In genomic region chr17:43868808-43869207, GRCm38 (mm10) we compare ENCODE assay signal across 17 mouse cellular contexts.
A peak's percentile ranks its signal among the peaks of the same experiment; 100 is the strongest.
DNase-seq lines count a peak whose midpoint lies in the region; ATAC-seq and TF ChIP-seq lines count a peak whose summit lies in the region.
"Had no signal": no experiment of that assay in that cellular context is flagged by ENCODE, and none has a peak within 500 bp of the region (broad histone marks: within the 10 kb centered on the region; RNA-seq: fewer than 3 reads in every experiment).

No protein-coding gene starts in this region.

- no peaks in the 10 kb centered on the region for H3K9me3 ChIP-seq in liver, embryonic 11.5 days (ENCODE audit: control insufficient read depth, low read length)
- H3K9me3 ChIP-seq in stomach, postnatal 0 days (ENCODE audit: control insufficient read depth, low read length) = no peaks in the 10 kb centered on the region
- H3K9me3 ChIP-seq: embryonic facial prominence, embryonic 15.5 days; midbrain, embryonic 10.5 days had no signal

- H3K9ac ChIP-seq in liver, adult 2 months (ENCODE audit: low read depth, low read length) = no peak overlapping the region
- H3K9ac ChIP-seq in liver, embryonic 11.5 days (ENCODE audit: low read depth, low read length) = no peak overlapping the region
- no peak overlapping the region for H3K9ac ChIP-seq in stomach, postnatal 0 days (ENCODE audit: low read length)
- H3K9ac ChIP-seq: embryonic facial prominence, embryonic 15.5 days had no signal

- H3K27ac ChIP-seq in liver, adult 2 months (replicated peaks; ENCODE audit: insufficient read depth, low read depth, low read length) = no peak overlapping the region
- H3K27ac ChIP-seq in liver, embryonic 11.5 days (ENCODE audit: low read depth, low read length) = no peak overlapping the region
- no peak overlapping the region for H3K27ac ChIP-seq in thymus, adult 2 months (ENCODE audit: control insufficient read depth, insufficient read depth, low read length)
- no peak overlapping the region for H3K27ac ChIP-seq in stomach, postnatal 0 days (replicated peaks)
- H3K27ac ChIP-seq: embryonic facial prominence, embryonic 15.5 days; midbrain, embryonic 10.5 days had no signal

- no peaks in the 10 kb centered on the region for H3K4me1 ChIP-seq in liver, adult 2 months (ENCODE audit: control insufficient read depth, insufficient read depth, low read length)
- no peaks in the 10 kb centered on the region for H3K4me1 ChIP-seq in liver, embryonic 11.5 days (replicated peaks; ENCODE audit: control insufficient read depth, insufficient read depth, low read length)
- no peaks in the 10 kb centered on the region for H3K4me1 ChIP-seq in thymus, adult 2 months (replicated peaks; ENCODE audit: control insufficient read depth, insufficient read depth, low read length)
- H3K4me1 ChIP-seq in stomach, postnatal 0 days (replicated peaks; ENCODE audit: control insufficient read depth, insufficient read depth) = no peaks in the 10 kb centered on the region
- H3K4me1 ChIP-seq: embryonic facial prominence, embryonic 15.5 days; midbrain, embryonic 10.5 days had no signal

- no peaks in the 10 kb centered on the region for H3K79me2 ChIP-seq in liver, adult 2 months (ENCODE audit: control insufficient read depth, insufficient read depth, low read length)

- no peak for ATAC-seq in liver, embryonic 11.5 days (replicated peaks; ENCODE audit: low FRiP score)
- no peak for ATAC-seq in stomach, postnatal 0 days (ENCODE audit: low FRiP score, low TSS enrichment)
- ATAC-seq: forebrain, embryonic 14.5 days had no signal

- H3K27me3 ChIP-seq in liver, adult 2 months (ENCODE audit: control insufficient read depth, insufficient read depth, low read length) = no peaks in the 10 kb centered on the region; the same call in 1 of the 2 replicates
- H3K27me3 ChIP-seq in liver, embryonic 11.5 days (replicated peaks; ENCODE audit: control insufficient read depth, insufficient read depth, low read length) = no peaks in the 10 kb centered on the region
- H3K27me3 ChIP-seq in thymus, adult 2 months (ENCODE audit: control insufficient read depth, insufficient read depth, low read length) = no peaks in the 10 kb centered on the region
- no peaks in the 10 kb centered on the region for H3K27me3 ChIP-seq in stomach, postnatal 0 days (ENCODE audit: control insufficient read depth, insufficient read depth, low read length)
- H3K27me3 ChIP-seq: embryonic facial prominence, embryonic 15.5 days had no signal

- TF ChIP-seq EP300 in stomach, postnatal 0 days (optimal IDR thresholded peaks at IDR 0.05) = no peak

- H3K4me3 ChIP-seq in liver, adult 2 months (ENCODE audit: insufficient read depth, low read depth, low read length) = no peak overlapping the region
- no peak overlapping the region for H3K4me3 ChIP-seq in liver, embryonic 11.5 days (ENCODE audit: low read depth, low read length)
- no peak overlapping the region for H3K4me3 ChIP-seq in thymus, adult 2 months (ENCODE audit: control insufficient read depth, insufficient read depth, low read length)
- H3K4me3 ChIP-seq in stomach, postnatal 0 days (ENCODE audit: low read depth, low read length) = no peak overlapping the region
- H3K4me3 ChIP-seq: embryonic facial prominence, embryonic 15.5 days; midbrain, embryonic 10.5 days had no signal

- TF ChIP-seq POLR2A in liver, adult 2 months (IDR thresholded peaks at IDR 0.05; ENCODE audit: extremely low read depth, insufficient read depth, low read length) = no peak
- no peak for TF ChIP-seq POLR2A in thymus, adult 2 months (IDR thresholded peaks at IDR 0.05; ENCODE audit: control insufficient read depth, extremely low read depth, insufficient read depth, low read length, poor library complexity)

- DNase-seq in heart, adult 11 months = peak; percentile 66
- DNase-seq in heart, adult 18-20 months = no peak
- no peak for DNase-seq in liver, adult 2 months (ENCODE audit: extremely low read depth, low read depth, low spot score)
- no peak for DNase-seq in liver, embryonic 11.5 days (ENCODE audit: low spot score)
- DNase-seq in thymus, postnatal 4 days = peak; percentile 5
- DNase-seq in thymus, adult 2 months = no peak
- DNase-seq in stomach, postnatal 0 days (ENCODE audit: low spot score) = no peak
- no peak for DNase-seq in frontal cortex, postnatal 36 days (ENCODE audit: low spot score in 2 of 2)
- DNase-seq: cerebellum, adult 11-12 months; gastrocnemius, postnatal 10 days; heart, postnatal 4 days; liver; lung, postnatal 14 days had no signal

- no peak overlapping the region for H3K4me2 ChIP-seq in liver, embryonic 11.5 days
- no peak overlapping the region for H3K4me2 ChIP-seq in stomach, postnatal 0 days (replicated peaks; ENCODE audit: low read depth)
- H3K4me2 ChIP-seq: embryonic facial prominence, embryonic 15.5 days; heart, embryonic 11.5 days had no signal

- WGBS in liver, adult 2 months = 89% methylated on average over 9 of the region's 9 CpGs
- WGBS in liver, embryonic 11.5 days = 82% methylated on average over 9 of the region's 9 CpGs
- 90% methylated on average over 9 of the region's 9 CpGs for WGBS in thymus, adult 2 months
- 86% methylated on average over 9 of the region's 9 CpGs for WGBS in stomach, postnatal 0 days

- TF ChIP-seq CTCF in liver, adult 2 months (IDR thresholded peaks at IDR 0.05; ENCODE audit: low read depth, low read length) = peak; percentile 38; the same call in 1 of the 2 replicates
- no peak for TF ChIP-seq CTCF in thymus, adult 2 months (IDR thresholded peaks at IDR 0.05; ENCODE audit: borderline replicate concordance, control insufficient read depth, extremely low read depth, insufficient read depth, low read length, poor library complexity)
- peak; percentile 46 for TF ChIP-seq CTCF in stomach, postnatal 0 days (IDR thresholded peaks at IDR 0.05; ENCODE audit: low read depth)

- H3K36me3 ChIP-seq in liver, adult 2 months (ENCODE audit: control insufficient read depth, insufficient read depth, low read length) = no peaks in the 10 kb centered on the region
- no peaks in the 10 kb centered on the region for H3K36me3 ChIP-seq in liver, embryonic 11.5 days (ENCODE audit: control insufficient read depth, insufficient read depth, low read length)
- H3K36me3 ChIP-seq in thymus, adult 2 months (ENCODE audit: control insufficient read depth, insufficient read depth, low read length) = no peaks in the 10 kb centered on the region
- H3K36me3 ChIP-seq in stomach, postnatal 0 days (ENCODE audit: control insufficient read depth, insufficient read depth, low read length) = no peaks in the 10 kb centered on the region
- H3K36me3 ChIP-seq: embryonic facial prominence, embryonic 15.5 days; midbrain, embryonic 10.5 days had no signal

Comparison
In these comparisons a context has a peak if more than half of its experiments do, and no peak if none do; other contexts are left out.
1. DNase-seq: peak in heart, adult 11 months (single experiment) and thymus, postnatal 4 days (single experiment); none in heart, adult 18-20 months (0 of 2), liver, adult 2 months (single experiment), liver, embryonic 11.5 days (single experiment), thymus, adult 2 months (single experiment), stomach, postnatal 0 days (single experiment) and frontal cortex, postnatal 36 days (0 of 2).